Mouse (Mus musculus) cerebellum, adult 8-10 months (tissue): ENCODE results near the gene Scamp1.

Experiments
- DNase-seq: peaks from one replicate; pipeline ENCODE4 v3.0.0; 2022

Gene Scamp1

GRCm38 (mm10) chr13:94212716-94213115, 72.9 kb downstream of the Scamp1 start:
- no peak for DNase-seq

GRCm38 (mm10) chr13:94212179-94212578, 73.5 kb downstream of the Scamp1 start:
- no peak for DNase-seq

GRCm38 (mm10) chr13:94211236-94212119, 74.2 kb downstream of the Scamp1 start:
- DNase-seq = no peak

DNA sequence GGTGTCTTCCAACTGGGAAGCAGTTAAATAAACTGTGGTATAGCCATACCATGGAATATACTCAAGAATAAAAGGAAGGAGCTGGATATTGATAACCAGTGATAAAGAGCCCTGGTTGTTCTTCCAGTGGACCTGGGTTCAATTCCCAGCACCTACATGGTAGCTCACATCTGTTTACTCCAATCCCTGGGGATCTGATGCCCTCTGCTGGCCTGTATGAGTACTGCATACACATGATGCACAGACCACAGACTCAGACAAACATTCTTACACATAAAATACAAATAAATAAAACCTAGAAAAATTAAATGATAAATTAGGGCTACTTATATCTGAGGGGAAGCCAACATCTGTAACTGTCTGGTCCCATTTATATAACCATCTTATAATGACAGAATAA, 76.8 kb downstream of the Scamp1 start:
- DNase-seq = no peak

DNA sequence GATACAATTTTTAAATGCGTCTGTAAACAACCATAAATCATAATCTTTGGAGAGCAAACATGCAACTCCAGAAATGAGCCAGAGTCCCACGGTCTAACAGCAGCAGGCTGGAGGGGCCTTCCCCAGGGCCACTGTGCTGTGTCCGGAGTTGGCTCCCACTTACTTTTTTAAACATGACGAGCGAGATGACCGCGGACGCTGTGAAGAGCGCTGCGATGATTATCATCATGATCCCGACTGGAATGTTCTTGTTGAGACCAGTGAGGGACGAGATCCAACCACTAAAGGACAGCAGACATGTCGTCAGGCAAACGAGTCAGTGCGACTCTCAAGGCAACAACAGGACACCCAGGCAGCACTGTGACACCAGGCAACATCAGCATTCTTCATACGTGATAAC, 77.7 kb downstream of the Scamp1 start:
- no peak for DNase-seq

GRCm38 (mm10) chr13:94205234-94205633, 80.4 kb downstream of the Scamp1 start:
- DNase-seq = peak; percentile 45

GRCm38 (mm10) chr13:94199829-94200228, 85.8 kb downstream of the Scamp1 start:
- DNase-seq = no peak

- DNase-seq = no peak
These were observed 87.0 kb downstream of the Scamp1 start for GRCm38 (mm10) chr13:94198616-94199015.

- no peak for DNase-seq
These were observed 92.4 kb downstream of the Scamp1 start for GRCm38 (mm10) chr13:94193227-94193626.

DNA sequence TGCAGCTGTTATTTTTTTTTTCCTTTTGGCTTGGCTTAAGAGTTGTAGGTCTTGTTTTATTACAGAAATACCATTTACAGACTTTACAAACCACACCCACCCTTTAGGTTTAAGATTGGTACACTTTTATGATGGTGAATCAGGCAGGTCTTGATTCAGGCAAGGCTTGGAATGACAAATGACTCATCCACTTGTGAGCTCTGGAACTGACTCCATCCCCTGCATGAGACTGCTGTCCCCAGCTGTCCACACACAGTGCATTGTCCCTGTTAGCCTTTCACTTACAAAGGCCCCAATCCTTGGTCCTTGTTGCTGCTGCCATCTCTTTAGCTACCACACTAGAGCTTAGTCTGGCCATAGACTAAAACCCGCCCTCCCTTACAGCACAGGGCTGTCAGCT, 95.3 kb downstream of the Scamp1 start:
- DNase-seq = no peak

DNA sequence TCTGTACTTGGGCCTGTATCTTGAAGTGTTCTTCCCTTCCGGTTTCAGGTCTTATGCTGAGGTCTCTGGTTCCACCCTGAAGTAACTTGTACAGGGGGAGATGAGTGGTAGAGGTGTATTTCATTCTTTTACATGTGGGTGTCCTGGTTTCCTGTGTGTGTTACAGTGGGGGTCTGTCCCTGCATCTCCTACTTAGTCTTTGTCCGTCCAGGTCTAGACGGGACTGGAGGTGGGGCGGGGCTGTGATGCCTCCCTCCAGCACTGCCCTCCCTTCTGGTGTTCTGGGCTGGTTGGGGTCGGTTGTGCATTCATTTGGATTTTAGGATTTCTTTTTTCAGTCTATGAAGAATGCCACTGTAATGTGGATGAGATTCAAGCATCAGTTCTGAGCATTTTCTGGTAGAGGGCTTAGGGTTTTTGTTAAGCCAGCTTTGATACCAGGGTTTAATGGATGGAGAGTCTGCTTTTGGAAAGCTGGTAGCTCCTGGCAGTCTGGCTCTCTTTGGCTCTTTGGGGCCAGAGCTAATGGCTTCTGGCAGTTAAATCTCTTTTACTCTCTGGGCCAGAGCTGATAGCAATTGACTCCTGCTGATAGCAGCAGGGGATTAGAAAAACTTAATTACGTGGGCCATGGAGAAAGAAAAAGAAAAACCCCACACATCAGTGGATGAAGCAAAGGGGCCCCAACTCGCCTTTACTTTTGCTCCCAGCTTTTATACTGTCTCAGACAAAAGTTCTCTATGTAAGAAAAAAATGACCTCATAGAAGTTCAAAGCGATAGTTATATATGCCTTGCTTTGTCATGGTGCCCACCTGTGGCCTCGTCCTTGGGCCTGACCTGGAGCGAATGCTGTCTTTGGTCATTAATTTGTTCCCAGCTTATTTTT, 97.2 kb downstream of the Scamp1 start:
- DNase-seq = no peak

DNA sequence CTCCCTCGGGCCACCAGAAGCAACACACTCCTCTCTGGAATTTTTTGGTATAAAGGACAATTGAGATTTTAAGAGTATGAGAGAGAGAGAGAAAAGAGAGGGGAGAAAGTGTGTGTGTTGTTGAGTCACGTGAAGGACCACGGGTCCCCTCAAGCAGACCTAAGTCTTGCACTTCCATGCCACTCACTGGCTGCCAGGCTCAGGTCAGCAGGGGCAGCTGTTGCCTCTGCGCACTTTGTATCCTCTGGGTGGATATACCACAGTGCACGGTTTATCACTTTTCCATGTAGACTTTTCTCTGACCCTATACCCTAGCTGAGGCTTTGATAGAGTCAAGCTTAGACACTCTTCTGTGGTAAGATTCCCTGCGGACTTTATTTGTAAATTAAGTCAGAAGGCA, 100.0 kb downstream of the Scamp1 start:
- DNase-seq = no peak

DNA sequence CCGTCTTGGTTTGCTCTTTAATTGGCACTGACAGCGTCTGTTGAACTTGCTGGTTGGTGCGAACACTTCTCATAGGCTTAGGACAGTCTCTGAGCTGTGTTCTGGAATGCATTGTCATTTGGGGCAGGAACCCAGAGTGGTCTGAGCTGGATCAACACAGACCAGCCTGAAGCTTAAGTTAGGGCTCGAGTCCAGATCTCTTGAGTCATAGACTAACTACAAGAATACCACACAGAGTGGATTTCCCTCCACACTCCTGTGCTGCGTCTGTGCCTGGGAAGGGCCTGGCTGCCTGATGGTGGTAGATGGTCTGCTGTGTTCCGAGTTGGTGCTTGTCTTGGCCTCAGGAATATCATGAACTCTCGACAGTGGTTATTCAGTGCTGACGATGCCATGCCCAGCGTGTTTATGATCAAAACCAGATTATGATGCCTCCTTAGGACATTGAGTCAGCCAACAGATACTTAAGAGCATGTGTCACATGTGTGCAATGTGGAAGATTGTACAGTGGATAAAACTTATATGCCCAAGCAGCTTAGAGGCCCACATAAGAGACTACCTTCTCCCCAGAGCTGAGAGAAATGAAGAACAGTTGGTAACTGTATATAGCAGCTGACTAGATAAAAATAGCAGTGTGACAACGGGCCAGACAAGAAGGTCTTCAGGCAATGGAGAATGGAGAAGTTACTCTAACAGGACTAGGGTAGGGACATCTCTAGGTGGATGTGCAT, 100.8 kb downstream of the Scamp1 start:
- no peak for DNase-seq

GRCm38 (mm10) chr13:94183372-94184021, 102.2 kb downstream of the Scamp1 start:
- DNase-seq = no peak

GRCm38 (mm10) chr13:94182026-94182425, 103.6 kb downstream of the Scamp1 start:
- no peak for DNase-seq

- DNase-seq = no peak
These were observed 104.9 kb downstream of the Scamp1 start for GRCm38 (mm10) chr13:94180477-94181420.

GRCm38 (mm10) chr13:94178401-94179040, 107.1 kb downstream of the Scamp1 start:
- peak; percentile 84 for DNase-seq

- DNase-seq = no peak
These were observed 108.5 kb downstream of the Scamp1 start for GRCm38 (mm10) chr13:94177148-94177547.

DNA sequence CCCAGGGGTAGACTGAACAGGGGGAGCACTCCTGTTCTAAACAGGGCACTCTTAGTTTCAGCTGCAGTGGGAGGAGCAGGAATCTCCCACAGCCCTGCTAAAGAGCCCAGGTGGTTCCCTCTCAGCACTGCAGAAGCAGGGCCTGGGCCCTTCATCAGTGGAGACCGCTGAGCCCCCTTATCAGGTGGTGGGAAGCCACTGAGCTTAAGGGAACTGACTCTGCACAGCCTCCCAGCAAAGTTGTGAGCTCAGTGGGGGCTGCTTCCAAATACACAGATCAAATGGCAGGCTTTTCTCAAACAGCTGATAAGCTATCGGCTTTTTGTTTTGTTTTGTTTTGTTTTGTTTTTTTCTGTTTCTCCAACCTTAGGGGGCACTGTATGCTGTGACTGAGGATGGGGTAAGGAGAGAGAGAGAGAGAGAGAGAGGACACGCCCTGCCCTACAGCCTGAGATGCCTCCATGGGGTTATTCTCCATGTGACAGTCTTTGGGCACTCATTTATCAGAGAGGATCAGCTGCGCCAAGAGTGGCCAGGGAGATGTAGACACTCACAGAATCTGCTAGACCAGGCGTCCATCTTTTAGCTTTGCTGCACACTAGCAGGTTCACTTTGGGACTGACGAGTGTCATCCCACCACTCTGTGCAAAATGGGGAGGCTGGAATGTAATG, 110.1 kb downstream of the Scamp1 start:
- DNase-seq = no peak

GRCm38 (mm10) chr13:94174577-94175279, 110.9 kb downstream of the Scamp1 start:
- no peak for DNase-seq
